Mouse (Mus musculus): ENCODE data around the gene Cd320.

Gene Cd320

DNA sequence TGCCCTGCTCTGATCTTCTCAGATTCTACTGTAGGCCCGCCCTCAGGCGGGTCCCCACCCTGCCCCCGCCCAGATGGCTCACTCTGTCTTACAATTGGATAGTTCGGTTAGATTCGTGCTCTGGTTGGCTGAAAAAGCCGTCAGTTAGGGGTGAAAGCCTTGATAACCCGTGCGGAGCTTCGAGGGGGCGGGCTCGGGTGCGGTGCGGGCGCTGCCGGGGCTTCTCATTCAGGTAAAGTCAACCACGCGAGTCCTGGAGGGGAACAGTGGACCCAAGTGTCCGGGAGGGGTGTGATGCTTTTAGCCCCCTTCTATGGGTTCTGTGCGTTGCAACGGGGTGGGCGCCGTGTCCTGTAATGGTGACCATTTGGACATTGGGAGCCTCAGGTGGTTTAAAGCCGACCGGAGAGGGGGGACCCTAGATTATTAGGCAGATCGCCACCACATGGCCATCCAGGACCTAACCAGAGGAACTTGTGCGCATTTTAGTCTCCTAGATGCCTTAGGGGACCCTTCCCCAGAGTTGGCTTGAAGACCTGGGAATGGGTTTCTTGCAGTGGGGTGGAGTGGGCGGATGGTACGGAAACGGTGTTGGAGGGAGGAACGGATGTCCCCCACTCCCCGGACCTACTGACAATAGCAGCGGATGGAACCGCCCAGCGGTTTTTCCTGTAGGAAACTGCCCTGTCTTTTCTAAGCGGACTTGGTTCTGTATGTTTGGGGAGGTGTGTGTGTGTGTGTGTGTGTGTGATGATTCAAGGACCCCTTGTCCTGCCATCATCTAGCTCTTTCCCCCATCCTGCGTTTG is 32.4 kb upstream of the Cd320 start, which contains the start of gene Kank3:
TSS of gene Kank3 (plus strand) at position 186 of the 808 bp plus-strand sequence.
- Histone ChIP-seq H3K4me1 (replicated peaks; ENCODE audit: low read depth, low read length) (peaks cover 80% of the 10 kb centered on the region), H3K9me3 (ENCODE audit: low read length) (no peaks in the 10 kb centered on the region), H3K36me3 (ENCODE audit: insufficient read depth, low read length) (peaks cover 18% of the 10 kb centered on the region), H3K4me3 (replicated peaks; ENCODE audit: low read length) (peak within 1 kb of the TSS; percentile 96), H3K27me3 (ENCODE audit: insufficient read depth, low read length) (no peaks in the 10 kb centered on the region)
- TF ChIP-seq POU5F1 (IDR thresholded peaks at IDR 0.05; ENCODE audit: borderline replicate concordance, low read length) (no peak), CTCF (conservative IDR thresholded peaks at IDR 0.05; ENCODE audit: low read length) (no peak), NANOG (IDR thresholded peaks at IDR 0.05; ENCODE audit: borderline replicate concordance, low read length) (no peak)

DNA sequence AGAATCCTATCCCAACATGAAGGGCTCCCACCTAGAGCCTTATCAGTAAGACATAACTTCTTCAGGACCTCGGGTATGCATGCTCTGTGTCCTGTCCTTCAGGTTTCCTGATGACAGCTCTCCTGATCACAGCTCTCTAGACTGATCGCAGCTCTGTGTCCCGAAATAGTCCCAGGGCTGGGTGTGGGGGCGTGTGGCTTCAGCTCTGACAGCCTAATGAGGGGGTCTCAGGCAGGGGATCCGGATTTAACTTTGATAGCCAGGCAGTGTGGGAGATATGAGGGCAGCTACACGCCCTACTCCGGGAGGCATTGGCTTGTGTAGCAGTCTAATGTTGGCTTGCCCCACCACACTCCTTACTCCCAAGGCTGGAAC is 31.8 kb upstream of the Cd320 start:
- H3K4me3 ChIP-seq (replicated peaks; ENCODE audit: low read length) = peak overlapping the region; percentile 96
- no peaks in the 10 kb centered on the region for H3K27me3 ChIP-seq (ENCODE audit: insufficient read depth, low read length)
- no peak for TF ChIP-seq NANOG (IDR thresholded peaks at IDR 0.05; ENCODE audit: borderline replicate concordance, low read length)
- TF ChIP-seq POU5F1 (IDR thresholded peaks at IDR 0.05; ENCODE audit: borderline replicate concordance, low read length) = no peak
- no peak for TF ChIP-seq CTCF (conservative IDR thresholded peaks at IDR 0.05; ENCODE audit: low read length)
- H3K9me3 ChIP-seq (ENCODE audit: low read length) = no peaks in the 10 kb centered on the region
- H3K36me3 ChIP-seq (ENCODE audit: insufficient read depth, low read length) = peaks cover 24% of the 10 kb centered on the region
- peaks cover 80% of the 10 kb centered on the region for H3K4me1 ChIP-seq (replicated peaks; ENCODE audit: low read depth, low read length)

DNA sequence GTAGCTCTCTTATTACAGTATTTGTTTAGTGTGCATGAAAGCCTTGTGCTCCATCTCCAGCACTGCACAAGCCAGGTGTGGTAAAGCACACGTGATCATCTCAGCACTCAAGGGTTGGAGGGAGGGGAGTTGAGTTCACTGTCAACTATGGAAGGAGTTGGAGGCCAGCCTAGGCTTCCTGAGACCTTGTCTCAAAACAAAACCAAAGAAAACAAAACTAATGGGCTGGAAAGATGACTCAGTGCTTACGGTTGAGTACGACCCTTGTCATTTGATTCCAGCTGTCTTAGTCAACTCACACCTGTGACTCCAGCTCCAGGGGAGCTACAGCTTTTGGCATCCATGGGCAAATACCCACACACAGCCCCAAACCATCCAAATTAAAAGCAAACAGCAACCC is 30.4 kb upstream of the Cd320 start:
- Histone ChIP-seq H3K36me3 (ENCODE audit: insufficient read depth, low read length) (peaks cover 26% of the 10 kb centered on the region), H3K4me3 (replicated peaks; ENCODE audit: low read length) (peak overlapping the region; percentile 24), H3K27me3 (ENCODE audit: insufficient read depth, low read length) (no peaks in the 10 kb centered on the region), H3K9me3 (ENCODE audit: low read length) (no peaks in the 10 kb centered on the region), H3K4me1 (replicated peaks; ENCODE audit: low read depth, low read length) (peaks cover 74% of the 10 kb centered on the region)
- no peak for TF ChIP-seq POU5F1 (IDR thresholded peaks at IDR 0.05; ENCODE audit: borderline replicate concordance, low read length)
- TF ChIP-seq CTCF (conservative IDR thresholded peaks at IDR 0.05; ENCODE audit: low read length) = no peak
- TF ChIP-seq NANOG (IDR thresholded peaks at IDR 0.05; ENCODE audit: borderline replicate concordance, low read length) = no peak

DNA sequence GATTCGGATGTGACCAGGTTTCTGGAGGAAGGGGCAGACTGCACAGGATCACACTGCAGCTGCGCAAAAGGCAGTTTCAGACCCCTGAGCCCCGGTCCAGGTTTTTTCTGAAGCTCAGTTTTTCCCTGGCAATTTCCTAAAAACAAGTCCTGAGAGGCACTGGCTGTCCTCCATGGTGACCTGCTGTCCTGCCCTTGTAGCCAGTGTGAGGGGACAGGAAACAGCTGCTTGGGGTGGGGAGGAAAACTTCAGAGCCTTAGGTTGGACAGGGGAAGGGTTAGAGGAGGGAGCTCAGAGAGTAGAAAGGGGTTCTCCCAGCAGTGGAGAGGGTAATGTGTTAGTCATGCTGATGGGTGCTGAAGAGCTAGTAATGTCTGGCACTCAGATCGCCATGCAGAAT is 29.9 kb upstream of the Cd320 start:
- peaks cover 27% of the 10 kb centered on the region for H3K36me3 ChIP-seq (ENCODE audit: insufficient read depth, low read length)
- no peaks in the 10 kb centered on the region for H3K27me3 ChIP-seq (ENCODE audit: insufficient read depth, low read length)
- H3K4me1 ChIP-seq (replicated peaks; ENCODE audit: low read depth, low read length) = peaks cover 74% of the 10 kb centered on the region
- peak overlapping the region; percentile 24 for H3K4me3 ChIP-seq (replicated peaks; ENCODE audit: low read length)
- no peaks in the 10 kb centered on the region for H3K9me3 ChIP-seq (ENCODE audit: low read length)
- no peak for TF ChIP-seq POU5F1 (IDR thresholded peaks at IDR 0.05; ENCODE audit: borderline replicate concordance, low read length)
- no peak for TF ChIP-seq NANOG (IDR thresholded peaks at IDR 0.05; ENCODE audit: borderline replicate concordance, low read length)
- no peak for TF ChIP-seq CTCF (conservative IDR thresholded peaks at IDR 0.05; ENCODE audit: low read length)

DNA sequence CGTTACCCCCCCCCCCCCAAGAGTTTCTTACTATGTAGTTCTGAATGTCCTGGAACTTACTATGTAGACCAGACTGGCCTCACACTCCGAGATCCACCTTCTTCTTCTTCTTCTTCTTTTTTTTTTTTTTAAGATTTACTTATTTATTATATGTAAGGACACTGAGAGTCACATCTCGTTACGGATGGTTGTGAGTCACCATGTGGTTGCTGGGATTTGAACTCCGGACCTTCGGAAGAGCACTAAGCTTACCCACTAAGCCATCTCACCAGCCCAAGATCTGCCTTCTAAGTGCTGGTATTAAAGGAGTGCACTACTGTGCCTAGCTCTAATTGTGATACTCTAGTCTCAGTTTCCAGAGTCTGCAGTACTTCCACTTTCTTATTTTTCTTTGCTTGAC is 27.5 kb upstream of the Cd320 start:
- H3K36me3 ChIP-seq (ENCODE audit: insufficient read depth, low read length) = peaks cover 51% of the 10 kb centered on the region
- TF ChIP-seq CTCF (conservative IDR thresholded peaks at IDR 0.05; ENCODE audit: low read length) (no peak), NANOG (IDR thresholded peaks at IDR 0.05; ENCODE audit: borderline replicate concordance, low read length) (no peak), POU5F1 (IDR thresholded peaks at IDR 0.05; ENCODE audit: borderline replicate concordance, low read length) (no peak)
- H3K27me3 ChIP-seq (ENCODE audit: insufficient read depth, low read length) = no peaks in the 10 kb centered on the region
- no peak overlapping the region for H3K4me3 ChIP-seq (replicated peaks; ENCODE audit: low read length)
- no peaks in the 10 kb centered on the region for H3K9me3 ChIP-seq (ENCODE audit: low read length)
- H3K4me1 ChIP-seq (replicated peaks; ENCODE audit: low read depth, low read length) = peaks cover 79% of the 10 kb centered on the region

DNA sequence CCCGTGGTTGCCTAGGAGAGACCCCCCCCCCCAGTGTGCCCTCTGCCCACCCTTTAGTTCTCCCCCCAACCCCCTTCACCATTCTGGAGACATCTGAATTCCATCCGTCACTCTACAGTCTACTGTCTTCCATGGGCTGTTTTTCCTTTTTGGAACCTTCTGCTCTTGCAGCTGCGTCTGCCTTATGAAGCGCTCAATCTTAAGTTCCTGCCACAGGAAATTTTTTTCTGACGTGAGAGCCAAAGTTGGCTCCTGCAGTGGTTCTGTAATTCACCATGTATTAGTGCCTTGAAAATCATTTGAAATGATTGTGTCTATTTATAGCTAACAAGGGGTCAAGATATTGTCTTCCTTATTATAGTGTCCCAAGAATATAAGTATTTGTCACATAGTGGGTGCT is 26.3 kb upstream of the Cd320 start:
- no peaks in the 10 kb centered on the region for H3K27me3 ChIP-seq (ENCODE audit: insufficient read depth, low read length)
- no peak for TF ChIP-seq POU5F1 (IDR thresholded peaks at IDR 0.05; ENCODE audit: borderline replicate concordance, low read length)
- TF ChIP-seq NANOG (IDR thresholded peaks at IDR 0.05; ENCODE audit: borderline replicate concordance, low read length) = no peak
- TF ChIP-seq CTCF (conservative IDR thresholded peaks at IDR 0.05; ENCODE audit: low read length) = no peak
- peak overlapping the region; percentile 89 for H3K4me3 ChIP-seq (replicated peaks; ENCODE audit: low read length)
- peaks cover 84% of the 10 kb centered on the region for H3K4me1 ChIP-seq (replicated peaks; ENCODE audit: low read depth, low read length)
- H3K9me3 ChIP-seq (ENCODE audit: low read length) = no peaks in the 10 kb centered on the region
- peaks cover 63% of the 10 kb centered on the region for H3K36me3 ChIP-seq (ENCODE audit: insufficient read depth, low read length)

DNA sequence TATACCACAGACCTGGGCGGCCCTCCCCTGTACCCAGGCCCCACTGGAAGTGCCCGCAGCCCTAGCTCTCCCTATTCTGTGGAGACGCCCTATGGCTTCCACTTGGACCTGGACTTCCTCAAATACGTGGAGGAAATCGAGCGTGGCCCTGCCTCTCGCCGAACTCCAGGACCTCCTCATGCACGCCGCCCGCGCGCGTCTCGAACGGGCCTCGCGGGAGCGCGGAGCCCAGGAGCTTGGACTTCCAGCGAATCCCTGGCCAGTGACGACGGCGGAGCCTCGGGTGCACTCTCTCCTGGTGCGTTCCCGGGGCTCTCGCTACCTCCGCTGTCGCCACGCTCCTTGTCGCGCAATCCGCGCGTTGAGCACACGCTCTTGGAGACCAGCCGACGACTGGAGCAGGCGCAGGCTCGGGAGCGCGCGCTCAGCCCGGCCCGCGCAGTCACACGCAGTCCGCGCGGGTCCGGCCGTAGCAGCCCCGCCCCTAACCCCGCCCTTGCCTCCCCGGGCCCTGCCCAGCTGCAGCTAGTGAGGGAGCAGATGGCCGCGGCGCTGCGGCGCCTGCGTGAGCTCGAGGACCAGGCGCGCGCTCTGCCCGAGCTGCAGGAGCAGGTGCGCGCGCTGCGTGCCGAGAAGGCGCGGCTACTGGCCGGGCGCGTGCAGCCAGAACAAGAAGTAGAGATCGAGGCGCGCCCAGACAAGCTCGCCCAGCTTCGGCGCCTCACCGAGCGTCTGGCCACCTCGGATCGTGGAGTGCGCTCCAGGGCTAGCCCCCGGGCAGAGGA is 25.5 kb upstream of the Cd320 start:
- Histone ChIP-seq H3K36me3 (ENCODE audit: insufficient read depth, low read length) (peaks cover 71% of the 10 kb centered on the region), H3K4me1 (replicated peaks; ENCODE audit: low read depth, low read length) (peaks cover 84% of the 10 kb centered on the region), H3K9me3 (ENCODE audit: low read length) (no peaks in the 10 kb centered on the region), H3K27me3 (ENCODE audit: insufficient read depth, low read length) (no peaks in the 10 kb centered on the region), H3K4me3 (replicated peaks; ENCODE audit: low read length) (peak overlapping the region; percentile 89)
- TF ChIP-seq CTCF (conservative IDR thresholded peaks at IDR 0.05; ENCODE audit: low read length) = no peak
- no peak for TF ChIP-seq NANOG (IDR thresholded peaks at IDR 0.05; ENCODE audit: borderline replicate concordance, low read length)
- TF ChIP-seq POU5F1 (IDR thresholded peaks at IDR 0.05; ENCODE audit: borderline replicate concordance, low read length) = no peak

DNA sequence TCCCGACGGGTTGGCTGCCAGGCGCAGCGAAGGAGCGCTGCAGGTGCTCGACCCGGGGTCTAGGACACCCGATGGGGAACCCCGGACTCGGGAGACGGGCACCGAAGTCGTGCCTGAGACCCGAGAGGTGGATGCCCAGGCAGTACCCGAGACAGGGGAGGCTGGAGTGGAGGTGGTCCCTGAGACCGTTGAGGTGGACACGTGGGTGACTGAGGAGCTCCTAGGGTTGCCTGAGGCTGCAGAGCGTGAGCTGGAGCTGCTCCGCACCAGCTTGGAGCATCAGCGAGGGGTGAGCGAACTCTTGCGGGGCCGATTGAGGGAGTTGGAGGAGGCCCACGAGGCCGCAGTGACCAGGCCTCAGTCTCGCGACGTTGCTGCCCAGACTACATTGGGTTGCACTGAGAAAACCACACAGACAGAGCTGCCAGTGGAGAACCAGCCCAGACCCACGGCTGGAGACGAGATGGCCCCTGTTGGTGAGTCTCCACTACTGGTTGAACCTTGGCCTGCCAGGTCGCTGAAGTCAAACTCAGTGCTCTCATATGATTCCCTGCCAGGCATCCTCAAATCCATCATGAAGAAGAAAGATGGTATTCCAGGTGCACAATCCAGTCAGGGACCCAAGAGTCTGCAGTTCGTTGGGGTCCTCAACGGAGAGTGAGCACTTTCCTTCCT is 24.8 kb upstream of the Cd320 start:
- Histone ChIP-seq H3K9me3 (ENCODE audit: low read length) (no peaks in the 10 kb centered on the region), H3K27me3 (ENCODE audit: insufficient read depth, low read length) (no peaks in the 10 kb centered on the region), H3K4me1 (replicated peaks; ENCODE audit: low read depth, low read length) (peaks cover 83% of the 10 kb centered on the region), H3K36me3 (ENCODE audit: insufficient read depth, low read length) (peaks cover 78% of the 10 kb centered on the region), H3K4me3 (replicated peaks; ENCODE audit: low read length) (peak overlapping the region; percentile 89)
- TF ChIP-seq CTCF (conservative IDR thresholded peaks at IDR 0.05; ENCODE audit: low read length) (no peak), NANOG (IDR thresholded peaks at IDR 0.05; ENCODE audit: borderline replicate concordance, low read length) (no peak), POU5F1 (IDR thresholded peaks at IDR 0.05; ENCODE audit: borderline replicate concordance, low read length) (no peak)
